Mouse (Mus musculus): ENCODE data around the gene Gpc6. TPM values are rescaled to one million over a fixed set of nuclear protein-coding genes. Genes with fewer than 3 reads are reported as not detected.

The Gpc6 gene
- polyA plus RNA-seq, 2 experiments: 26.1 to 39.5 TPM

- WGBS: 73% methylated on average over 15 of the region's 15 CpGs
- Histone ChIP-seq H3K27ac (replicated peaks; ENCODE audit: low read depth, low read length) (no peak overlapping the region), H3K9ac (ENCODE audit: low read depth, low read length, severe bottlenecking) (no peak overlapping the region), H3K4me3 (replicated peaks; ENCODE audit: low read length) (no peak overlapping the region), H3K27me3 (ENCODE audit: control insufficient read depth, insufficient read depth, low read length) (no peaks in the 10 kb centered on the region), H3K9me3 (ENCODE audit: control insufficient read depth, low read length) (no peaks in the 10 kb centered on the region), H3K4me2 (replicated peaks; ENCODE audit: low read depth, low read length, severe bottlenecking) (no peak overlapping the region), H3K36me3 (ENCODE audit: control insufficient read depth, insufficient read depth, low read length) (no peaks in the 10 kb centered on the region), H3K4me1 (ENCODE audit: control insufficient read depth, insufficient read depth, low read length) (no peaks in the 10 kb centered on the region)
- DNase-seq (ENCODE audit: low spot score) (no peak), ATAC-seq (ENCODE audit: low FRiP score, low read depth) (no peak)
- TF ChIP-seq POLR2A (IDR thresholded peaks at IDR 0.05; ENCODE audit: borderline replicate concordance, extremely low read depth, insufficient read depth, insufficient read length): no peak
Measured at GRCm38 (mm10) chr14:117785507-117786085, 860.5 kb downstream of the Gpc6 start.

GRCm38 (mm10) chr14:117786647-117787046 is 861.5 kb downstream of the Gpc6 start:
- Histone ChIP-seq H3K27ac (replicated peaks; ENCODE audit: low read depth, low read length) (no peak overlapping the region), H3K9me3 (ENCODE audit: control insufficient read depth, low read length) (no peaks in the 10 kb centered on the region), H3K27me3 (ENCODE audit: control insufficient read depth, insufficient read depth, low read length) (no peaks in the 10 kb centered on the region), H3K4me1 (ENCODE audit: control insufficient read depth, insufficient read depth, low read length) (no peaks in the 10 kb centered on the region), H3K36me3 (ENCODE audit: control insufficient read depth, insufficient read depth, low read length) (no peaks in the 10 kb centered on the region), H3K9ac (ENCODE audit: low read depth, low read length, severe bottlenecking) (no peak overlapping the region), H3K4me3 (replicated peaks; ENCODE audit: low read length) (no peak overlapping the region; the same call in 1 of the 2 replicates), H3K4me2 (replicated peaks; ENCODE audit: low read depth, low read length, severe bottlenecking) (no peak overlapping the region; the same call in 1 of the 2 replicates)
- no peak for TF ChIP-seq POLR2A (IDR thresholded peaks at IDR 0.05; ENCODE audit: borderline replicate concordance, extremely low read depth, insufficient read depth, insufficient read length)
- ATAC-seq (ENCODE audit: low FRiP score, low read depth) (no peak), DNase-seq (ENCODE audit: low spot score) (no peak)
- WGBS: 23% methylated on average over 7 of the region's 7 CpGs

GRCm38 (mm10) chr14:117794874-117795273 is 869.8 kb downstream of the Gpc6 start:
- Histone ChIP-seq H3K4me1 (ENCODE audit: control insufficient read depth, insufficient read depth, low read length) (no peaks in the 10 kb centered on the region), H3K4me3 (replicated peaks; ENCODE audit: low read length) (no peak overlapping the region), H3K4me2 (replicated peaks; ENCODE audit: low read depth, low read length, severe bottlenecking) (no peak overlapping the region), H3K27ac (replicated peaks; ENCODE audit: low read depth, low read length) (no peak overlapping the region), H3K9ac (ENCODE audit: low read depth, low read length, severe bottlenecking) (no peak overlapping the region), H3K36me3 (ENCODE audit: control insufficient read depth, insufficient read depth, low read length) (no peaks in the 10 kb centered on the region), H3K9me3 (ENCODE audit: control insufficient read depth, low read length) (no peaks in the 10 kb centered on the region), H3K27me3 (ENCODE audit: control insufficient read depth, insufficient read depth, low read length) (no peaks in the 10 kb centered on the region)
- DNase-seq (ENCODE audit: low spot score) (no peak), ATAC-seq (ENCODE audit: low FRiP score, low read depth) (no peak)
- no peak for TF ChIP-seq POLR2A (IDR thresholded peaks at IDR 0.05; ENCODE audit: borderline replicate concordance, extremely low read depth, insufficient read depth, insufficient read length)
- 76% methylated on average over 2 of the region's 2 CpGs for WGBS

GRCm38 (mm10) chr14:117796661-117797060 is 871.5 kb downstream of the Gpc6 start:
- Histone ChIP-seq H3K4me2 (replicated peaks; ENCODE audit: low read depth, low read length, severe bottlenecking) (no peak overlapping the region), H3K4me3 (replicated peaks; ENCODE audit: low read length) (no peak overlapping the region), H3K4me1 (ENCODE audit: control insufficient read depth, insufficient read depth, low read length) (no peaks in the 10 kb centered on the region), H3K9ac (ENCODE audit: low read depth, low read length, severe bottlenecking) (no peak overlapping the region), H3K27ac (replicated peaks; ENCODE audit: low read depth, low read length) (no peak overlapping the region), H3K9me3 (ENCODE audit: control insufficient read depth, low read length) (no peaks in the 10 kb centered on the region), H3K36me3 (ENCODE audit: control insufficient read depth, insufficient read depth, low read length) (no peaks in the 10 kb centered on the region), H3K27me3 (ENCODE audit: control insufficient read depth, insufficient read depth, low read length) (no peaks in the 10 kb centered on the region)
- DNase-seq (ENCODE audit: low spot score) (no peak), ATAC-seq (ENCODE audit: low FRiP score, low read depth) (no peak)
- WGBS: 68% methylated on average over 5 of the region's 5 CpGs
- no peak for TF ChIP-seq POLR2A (IDR thresholded peaks at IDR 0.05; ENCODE audit: borderline replicate concordance, extremely low read depth, insufficient read depth, insufficient read length)

- Histone ChIP-seq H3K4me3 (replicated peaks; ENCODE audit: low read length) (no peak overlapping the region), H3K9me3 (ENCODE audit: control insufficient read depth, low read length) (no peaks in the 10 kb centered on the region), H3K9ac (ENCODE audit: low read depth, low read length, severe bottlenecking) (no peak overlapping the region), H3K27ac (replicated peaks; ENCODE audit: low read depth, low read length) (no peak overlapping the region), H3K4me2 (replicated peaks; ENCODE audit: low read depth, low read length, severe bottlenecking) (no peak overlapping the region), H3K36me3 (ENCODE audit: control insufficient read depth, insufficient read depth, low read length) (no peaks in the 10 kb centered on the region), H3K27me3 (ENCODE audit: control insufficient read depth, insufficient read depth, low read length) (no peaks in the 10 kb centered on the region), H3K4me1 (ENCODE audit: control insufficient read depth, insufficient read depth, low read length) (no peaks in the 10 kb centered on the region)
- WGBS: 80% methylated on average over 5 of the region's 5 CpGs
- DNase-seq (ENCODE audit: low spot score): no peak
- no peak for TF ChIP-seq POLR2A (IDR thresholded peaks at IDR 0.05; ENCODE audit: borderline replicate concordance, extremely low read depth, insufficient read depth, insufficient read length)
- ATAC-seq (ENCODE audit: low FRiP score, low read depth): no peak
Measured at GRCm38 (mm10) chr14:117800399-117800798, 875.3 kb downstream of the Gpc6 start.

Data from limb, embryonic 14.5 days (tissue).